In the genomic region with DNA sequence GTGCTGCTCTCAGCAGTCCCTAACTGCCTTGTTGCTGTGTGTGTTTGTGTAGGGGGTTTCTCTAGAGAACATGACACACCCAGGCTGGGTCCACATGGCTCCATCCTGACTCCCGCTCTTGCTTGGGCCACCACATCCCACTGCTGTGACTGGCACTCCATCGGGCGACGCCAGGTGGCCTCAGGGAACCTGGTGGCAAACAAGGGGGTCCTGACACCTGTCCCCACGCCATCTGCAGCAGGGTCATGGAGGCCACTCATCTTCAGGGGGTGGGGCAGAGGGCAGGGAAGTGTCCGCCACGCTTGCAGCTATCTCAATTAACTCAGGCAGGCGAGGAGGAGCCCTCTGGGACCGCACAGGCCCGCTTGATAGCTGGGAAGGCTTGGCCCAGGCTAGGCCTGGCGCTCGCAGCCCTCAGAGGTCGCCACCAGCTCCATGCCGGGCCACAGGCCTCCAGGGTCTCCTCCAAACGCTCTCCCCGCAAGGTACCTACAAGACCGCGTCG, we compare ENCODE assay signal across 8 mouse cellular contexts. TPM values are rescaled to one million over a fixed set of nuclear protein-coding genes. Genes with fewer than 3 reads are reported as not detected.
DNase-seq lines count a peak whose midpoint lies in the region; ATAC-seq and TF ChIP-seq lines count a peak whose summit lies in the region.

No protein-coding gene starts in this region.

- peak overlapping the region; percentile 63 for H3K4me2 ChIP-seq in forebrain, embryonic 12.5 days
- H3K4me2 ChIP-seq in midbrain, embryonic 16.5 days (ENCODE audit: low read length): peak overlapping the region; percentile 63

- peak overlapping the region; percentile 76 for H3K4me3 ChIP-seq in kidney, adult 2 months (ENCODE audit: insufficient read depth, low read depth, low read length)
- peak overlapping the region; percentile 59 for H3K4me3 ChIP-seq in bone marrow macrophage, adult 2 months (ENCODE audit: insufficient read depth, low read length)
- H3K4me3 ChIP-seq in forebrain, embryonic 12.5 days (replicated peaks): peak overlapping the region; percentile 38
- H3K4me3 ChIP-seq in midbrain, embryonic 16.5 days (ENCODE audit: low read depth, low read length): peak overlapping the region; percentile 61

- H3K9me3 ChIP-seq in forebrain, embryonic 12.5 days: peaks cover 3% of the 10 kb centered on the region; the same call in 1 of the 2 replicates
- H3K9me3 ChIP-seq in midbrain, embryonic 16.5 days (replicated peaks; ENCODE audit: control insufficient read depth, low read length, poor library complexity, severe bottlenecking): no peaks in the 10 kb centered on the region

- no peak for TF ChIP-seq POLR2A in kidney, adult 2 months (IDR thresholded peaks at IDR 0.05; ENCODE audit: low read depth, low read length)
- no peak for TF ChIP-seq POLR2A in bone marrow macrophage, adult 2 months (IDR thresholded peaks at IDR 0.05; ENCODE audit: borderline replicate concordance, low read depth, low read length)

- no peak for TF ChIP-seq CTCF in kidney, adult 2 months (conservative IDR thresholded peaks at IDR 0.05; ENCODE audit: insufficient read depth, insufficient read length, low read depth, low read length)
- no peak for TF ChIP-seq CTCF in bone marrow macrophage, adult 2 months (IDR thresholded peaks at IDR 0.05; ENCODE audit: low read depth, low read length)

- H3K27me3 ChIP-seq in kidney, adult 2 months (replicated peaks; ENCODE audit: control insufficient read depth, insufficient read depth, low read length): no peaks in the 10 kb centered on the region
- H3K27me3 ChIP-seq in forebrain, embryonic 12.5 days: peaks cover 24% of the 10 kb centered on the region
- H3K27me3 ChIP-seq in midbrain, embryonic 16.5 days (ENCODE audit: control insufficient read depth, insufficient read depth, low read depth, low read length): no peaks in the 10 kb centered on the region

- H3K36me3 ChIP-seq in kidney, adult 2 months (ENCODE audit: control insufficient read depth, insufficient read depth, low read length): no peaks in the 10 kb centered on the region
- H3K36me3 ChIP-seq in forebrain, embryonic 12.5 days (replicated peaks): no peaks in the 10 kb centered on the region
- H3K36me3 ChIP-seq in midbrain, embryonic 16.5 days (ENCODE audit: control insufficient read depth, insufficient read depth, low read length): no peaks in the 10 kb centered on the region

- no peak for DNase-seq in kidney, adult 2 months
- no peak for DNase-seq in kidney, adult 11 months
- peak; percentile 49 for DNase-seq in kidney, postnatal 10 days
- DNase-seq in frontal cortex, postnatal 25 days (ENCODE audit: low spot score in 2 of 2): no peak
- DNase-seq in thymus, postnatal 0 days (ENCODE audit: low spot score): no peak

- WGBS in kidney, adult 2 months: 14% methylated on average over 19 of the region's 19 CpGs
- WGBS in forebrain, embryonic 12.5 days: 12% methylated on average over 19 of the region's 19 CpGs
- 11% methylated on average over 19 of the region's 19 CpGs for WGBS in midbrain, embryonic 16.5 days

- ATAC-seq in forebrain, embryonic 12.5 days (ENCODE audit: low FRiP score): peak; percentile 57
- ATAC-seq in midbrain, embryonic 16.5 days: peak; percentile 70

- peak overlapping the region; percentile 47 for H3K9ac ChIP-seq in forebrain, embryonic 12.5 days
- H3K9ac ChIP-seq in midbrain, embryonic 16.5 days (ENCODE audit: low read depth, low read length): peak overlapping the region; percentile 77

- peak overlapping the region; percentile 34 for H3K27ac ChIP-seq in kidney, adult 2 months (ENCODE audit: insufficient read depth, low read depth, low read length)
- no peak overlapping the region for H3K27ac ChIP-seq in bone marrow macrophage, adult 2 months (ENCODE audit: insufficient read depth, low read depth, low read length)
- no peak overlapping the region for H3K27ac ChIP-seq in forebrain, embryonic 12.5 days
- 0 out of 2 replicates have a peak overlapping the region, but pooled peaks have one; percentile 23 for H3K27ac ChIP-seq in midbrain, embryonic 16.5 days (ENCODE audit: low read length)

- peaks cover 9% of the 10 kb centered on the region for H3K4me1 ChIP-seq in kidney, adult 2 months (ENCODE audit: control insufficient read depth, insufficient read depth, low read length)
- peaks cover 4% of the 10 kb centered on the region for H3K4me1 ChIP-seq in bone marrow macrophage, adult 2 months (ENCODE audit: control insufficient read depth, insufficient read depth, low read length)
- H3K4me1 ChIP-seq in forebrain, embryonic 12.5 days: peaks cover 11% of the 10 kb centered on the region
- H3K4me1 ChIP-seq in midbrain, embryonic 16.5 days (ENCODE audit: control insufficient read depth, insufficient read depth, low read length): no peaks in the 10 kb centered on the region

RNA-seq across cellular contexts. Expression of a gene that starts 0.5 kb away (rescaled TPM):
- polyA plus RNA-seq in kidney, adult 2 months (2012; rRNA removed): 8.1 and 8.5 TPM in 2 replicates
- polyA plus RNA-seq in bone marrow macrophage, adult 2 months (2012; ENCODE audit: insufficient read depth, insufficient read length, missing spikeins): 1.5 and 1.9 TPM in 2 replicates
- polyA plus RNA-seq in forebrain, embryonic 12.5 days (2016; fragmentation: Nextera tagmentation; extraction: Ambion mirVana): 2.9 and 3.3 TPM in 2 replicates
- polyA plus RNA-seq in midbrain, embryonic 16.5 days (2015; fragmentation: Nextera tagmentation; extraction: Ambion mirVana): 15.5 and 21.7 TPM in 2 replicates
- 38.3 and 39.3 TPM in 2 replicates for polyA plus RNA-seq in thymus, postnatal 0 days (2015; fragmentation: Nextera tagmentation; extraction: Ambion mirVana)

RNA-seq across cellular contexts. Expression of a gene that starts 17.0 kb away (rescaled TPM):
- polyA plus RNA-seq in kidney, adult 2 months (2012; rRNA removed): 54.9 and 71.9 TPM in 2 replicates
- polyA plus RNA-seq in bone marrow macrophage, adult 2 months (2012; ENCODE audit: insufficient read depth, insufficient read length, missing spikeins): 11.5 and 17.8 TPM in 2 replicates
- 17.7 and 19.1 TPM in 2 replicates for polyA plus RNA-seq in forebrain, embryonic 12.5 days (2016; fragmentation: Nextera tagmentation; extraction: Ambion mirVana)
- polyA plus RNA-seq in midbrain, embryonic 16.5 days (2015; fragmentation: Nextera tagmentation; extraction: Ambion mirVana): 41.8 and 43.7 TPM in 2 replicates
- 35.6 and 41.8 TPM in 2 replicates for polyA plus RNA-seq in thymus, postnatal 0 days (2015; fragmentation: Nextera tagmentation; extraction: Ambion mirVana)

RNA-seq across cellular contexts. Expression of a gene that starts 20.8 kb away (rescaled TPM):
- 28.9 and 31.5 TPM in 2 replicates for polyA plus RNA-seq in kidney, adult 2 months (2012; rRNA removed)
- 51.0 and 68.2 TPM in 2 replicates for polyA plus RNA-seq in bone marrow macrophage, adult 2 months (2012; ENCODE audit: insufficient read depth, insufficient read length, missing spikeins)
- 92.7 and 97.1 TPM in 2 replicates for polyA plus RNA-seq in forebrain, embryonic 12.5 days (2016; fragmentation: Nextera tagmentation; extraction: Ambion mirVana)
- 78.0 and 81.6 TPM in 2 replicates for polyA plus RNA-seq in midbrain, embryonic 16.5 days (2015; fragmentation: Nextera tagmentation; extraction: Ambion mirVana)
- 132 and 146 TPM in 2 replicates for polyA plus RNA-seq in thymus, postnatal 0 days (2015; fragmentation: Nextera tagmentation; extraction: Ambion mirVana)

Comparison
In these comparisons a context has a peak if more than half of its experiments do, and no peak if none do; other contexts are left out.
1. H3K27ac ChIP-seq: peak in kidney, adult 2 months (single experiment) and midbrain, embryonic 16.5 days (single experiment); none in bone marrow macrophage, adult 2 months (single experiment) and forebrain, embryonic 12.5 days (single experiment).
2. Peak in every context shown above with its lines, with median percentiles within 50 percentile points of each other: H3K4me3 ChIP-seq.